Comparison of ENCODE assay signal across 8 mouse cellular contexts in the genomic region with DNA sequence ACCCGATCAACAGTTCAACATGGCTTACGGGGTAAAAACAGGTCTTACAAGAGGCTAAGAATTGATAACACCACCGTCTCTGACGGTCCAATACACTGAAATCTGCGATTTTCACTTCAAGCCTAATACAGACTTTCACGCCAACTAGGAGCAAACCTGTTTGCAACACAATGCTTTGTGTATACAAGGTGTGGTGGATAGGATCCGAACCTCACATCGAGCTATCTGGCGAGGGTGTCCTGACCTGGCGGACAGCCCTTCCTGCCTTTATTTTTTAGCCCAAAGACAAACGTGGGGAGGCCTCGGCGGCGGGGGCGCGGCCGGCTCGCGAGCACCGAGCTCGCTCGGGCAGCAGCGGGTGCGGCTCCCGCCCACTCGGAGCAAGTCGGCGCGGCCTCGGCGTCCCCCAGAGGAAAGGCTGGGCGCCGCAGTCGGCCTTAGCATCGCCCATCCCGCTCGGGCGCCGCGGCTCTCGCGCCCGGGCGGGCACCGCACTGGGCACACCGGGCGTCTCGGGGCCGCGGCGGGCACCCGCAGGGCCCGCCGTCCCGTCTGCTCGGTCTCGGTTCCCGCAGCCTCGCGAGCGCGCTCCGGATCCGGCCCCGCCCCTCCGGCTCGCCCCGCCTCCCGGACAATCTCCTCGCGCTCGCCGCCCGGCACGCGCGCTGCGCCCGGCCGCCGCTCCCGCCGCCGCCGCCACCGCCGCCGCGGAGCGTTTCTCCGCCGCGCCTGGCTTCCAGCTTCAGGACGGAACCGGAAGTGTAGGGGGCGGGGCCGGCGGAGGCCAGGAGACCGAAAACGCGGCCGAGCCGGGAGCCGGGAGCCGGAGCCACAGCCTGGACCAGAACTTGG. TPM values are rescaled to one million over a fixed set of nuclear protein-coding genes. Genes with fewer than 3 reads are reported as not detected.
DNase-seq lines count a peak whose midpoint lies in the region; ATAC-seq and TF ChIP-seq lines count a peak whose summit lies in the region.

A gene (plus strand): TSS at position 739 of the 852 bp plus-strand sequence.

- ATAC-seq in embryonic facial prominence, embryonic 12.5 days (ENCODE audit: insufficient number of reproducible peaks, insufficient read depth, low FRiP score, low TSS enrichment) = peak; percentile 90
- peak; percentile 86 for ATAC-seq in limb, embryonic 12.5 days (ENCODE audit: insufficient number of reproducible peaks, insufficient read depth, low FRiP score, low TSS enrichment, low read depth)
- peak; percentile 93 for ATAC-seq in midbrain, embryonic 14.5 days (ENCODE audit: low FRiP score, low TSS enrichment)

- TF ChIP-seq EP300 in heart, adult 2 months (IDR thresholded peaks at IDR 0.05; ENCODE audit: insufficient read depth, low read depth, low read length) = no peak

- peak within 1 kb of the TSS; percentile 96 for H3K27ac ChIP-seq in embryonic facial prominence, embryonic 12.5 days
- peak within 1 kb of the TSS; percentile 96 for H3K27ac ChIP-seq in heart, adult 2 months
- peak within 1 kb of the TSS; percentile 97 for H3K27ac ChIP-seq in limb, embryonic 12.5 days
- H3K27ac ChIP-seq in midbrain, embryonic 14.5 days (replicated peaks; ENCODE audit: low read depth, low read length) = peak within 1 kb of the TSS; percentile 98

- peak within 1 kb of the TSS; percentile 83 for H3K4me3 ChIP-seq in embryonic facial prominence, embryonic 12.5 days
- H3K4me3 ChIP-seq in heart, adult 2 months = peak within 1 kb of the TSS; percentile 71
- H3K4me3 ChIP-seq in limb, embryonic 12.5 days (replicated peaks) = peak within 1 kb of the TSS; percentile 82
- H3K4me3 ChIP-seq in midbrain, embryonic 14.5 days (replicated peaks; ENCODE audit: low read depth, low read length) = peak within 1 kb of the TSS; percentile 86

- peak within 1 kb of the TSS; percentile 61 for H3K4me2 ChIP-seq in embryonic facial prominence, embryonic 12.5 days (replicated peaks)
- peak within 1 kb of the TSS; percentile 75 for H3K4me2 ChIP-seq in limb, embryonic 12.5 days
- peak within 1 kb of the TSS; percentile 72 for H3K4me2 ChIP-seq in midbrain, embryonic 14.5 days (ENCODE audit: low read length)

- 0 out of 2 replicates have a peak, but pooled peaks cover 4% of the 10 kb centered on the region for H3K4me1 ChIP-seq in embryonic facial prominence, embryonic 12.5 days
- H3K4me1 ChIP-seq in heart, adult 2 months (ENCODE audit: control insufficient read depth, insufficient read depth, low read length) = peaks cover 2% of the 10 kb centered on the region
- peaks cover 14% of the 10 kb centered on the region for H3K4me1 ChIP-seq in limb, embryonic 12.5 days (replicated peaks)
- peaks cover 25% of the 10 kb centered on the region for H3K4me1 ChIP-seq in midbrain, embryonic 14.5 days (ENCODE audit: control insufficient read depth, insufficient read depth, low read length)

- no peaks in the 10 kb centered on the region for H3K9me3 ChIP-seq in embryonic facial prominence, embryonic 12.5 days
- H3K9me3 ChIP-seq in limb, embryonic 12.5 days = no peaks in the 10 kb centered on the region
- H3K9me3 ChIP-seq in midbrain, embryonic 14.5 days (ENCODE audit: control insufficient read depth, low read length) = no peaks in the 10 kb centered on the region

- peak; percentile 78 for DNase-seq in 3134 (ENCODE audit: extremely low read depth, insufficient read length, low spot score)
- DNase-seq in adrenal gland, postnatal 25 days = peak; percentile 95
- DNase-seq in heart, adult 2 months = peak; percentile 96
- peak; percentile 92 to 93 for DNase-seq in kidney, adult 8-10 months
- DNase-seq in midbrain, embryonic 14.5 days = peak; percentile 97
- peak; percentile 63 for DNase-seq in spleen, adult 12 weeks (ENCODE audit: low spot score)

- H3K27me3 ChIP-seq in embryonic facial prominence, embryonic 12.5 days = no peaks in the 10 kb centered on the region
- H3K27me3 ChIP-seq in heart, adult 2 months (ENCODE audit: control insufficient read depth, insufficient read depth, low read length) = no peaks in the 10 kb centered on the region
- H3K27me3 ChIP-seq in limb, embryonic 12.5 days = no peaks in the 10 kb centered on the region
- H3K27me3 ChIP-seq in midbrain, embryonic 14.5 days (ENCODE audit: control insufficient read depth, insufficient read depth, low read length) = no peaks in the 10 kb centered on the region

- intact Hi-C loops in heart, adult 2 months (cut with DNase I) = loop anchor here (2.0 to 10.0 kb wide), 6 partner anchors 74 to 811 kb away; a partner anchor contains a TSS

- peak; percentile 33 for TF ChIP-seq CTCF in heart, adult 2 months (IDR thresholded peaks at IDR 0.05)

- no peaks in the 10 kb centered on the region for H3K36me3 ChIP-seq in embryonic facial prominence, embryonic 12.5 days
- peaks cover 10% of the 10 kb centered on the region for H3K36me3 ChIP-seq in heart, adult 2 months (ENCODE audit: control insufficient read depth, insufficient read depth, low read length)
- H3K36me3 ChIP-seq in limb, embryonic 12.5 days = no peaks in the 10 kb centered on the region
- no peaks in the 10 kb centered on the region for H3K36me3 ChIP-seq in midbrain, embryonic 14.5 days (ENCODE audit: control insufficient read depth, insufficient read depth, low read length)

- WGBS in embryonic facial prominence, embryonic 12.5 days = under 1% methylated on average over 75 of the region's 105 CpGs
- 1% methylated on average over 103 of the region's 105 CpGs for WGBS in heart, adult 2 months
- WGBS in limb, embryonic 12.5 days = under 1% methylated on average over 46 of the region's 105 CpGs
- WGBS in midbrain, embryonic 14.5 days = under 1% methylated on average over 103 of the region's 105 CpGs

- H3K79me2 ChIP-seq in heart, adult 2 months (replicated peaks; ENCODE audit: control insufficient read depth, insufficient read depth, low read length) = no peaks in the 10 kb centered on the region

- peak within 1 kb of the TSS; percentile 85 for H3K9ac ChIP-seq in embryonic facial prominence, embryonic 12.5 days
- peak within 1 kb of the TSS; percentile 79 for H3K9ac ChIP-seq in heart, adult 2 months (ENCODE audit: low read depth, low read length)
- H3K9ac ChIP-seq in limb, embryonic 12.5 days (replicated peaks) = peak within 1 kb of the TSS; percentile 90
- H3K9ac ChIP-seq in midbrain, embryonic 14.5 days (replicated peaks; ENCODE audit: low read length) = peak within 1 kb of the TSS; percentile 87

- no peak for TF ChIP-seq POLR2A in heart, adult 2 months (IDR thresholded peaks at IDR 0.05; ENCODE audit: insufficient read depth, low read depth, low read length)

RNA-seq across cellular contexts. Expression of the gene that starts here (rescaled TPM):
- total RNA-seq in adrenal gland, postnatal 25 days (2021) = 21.9 and 25.5 TPM in 2 replicates
- polyA plus RNA-seq in embryonic facial prominence, embryonic 12.5 days (2016; fragmentation: Nextera tagmentation; extraction: Ambion mirVana) = 23.8 and 27.5 TPM in 2 replicates
- 10 to 100 TPM; 14.8 to 15.6 TPM for total RNA-seq in heart, adult 2 months (2021)
- 3.4 and 6.3 TPM in 2 replicates for polyA plus RNA-seq in heart, adult 2 months (2012; rRNA removed)
- polyA plus RNA-seq in limb, embryonic 12.5 days (2016; fragmentation: Nextera tagmentation; extraction: Ambion mirVana) = 26.2 and 28.1 TPM in 2 replicates
- polyA plus RNA-seq in midbrain, embryonic 14.5 days (2014; fragmentation: Nextera tagmentation; extraction: Ambion mirVana) = 45.7 and 69.7 TPM in 2 replicates

Comparison
In these comparisons a context has a peak if more than half of its experiments do, and no peak if none do; other contexts are left out.
1. Peak in every context shown above with its lines: DNase-seq, ATAC-seq, H3K4me3 ChIP-seq and H3K27ac ChIP-seq.